Comparison of ENCODE assay signal across 18 mouse cellular contexts in genomic region chr7:117388284-117388988, GRCm38 (mm10).
"Had no signal": no experiment of that assay in that cellular context is flagged by ENCODE, and none has a peak within 500 bp of the region (broad histone marks: within the 10 kb centered on the region; RNA-seq: fewer than 3 reads in every experiment).

No protein-coding gene starts in this region.

- DNase-seq: kidney, postnatal 4 days; left cerebral cortex, postnatal 4 days; lung, embryonic 14.5 days; lung, postnatal 10 days; lung, postnatal 4 days; retina, postnatal 1 day; right cerebral cortex, postnatal 4 days; spleen, adult 18-20 months; thymus, adult 18-20 months; thymus, postnatal 4 days had no signal

- H3K27ac ChIP-seq: kidney, postnatal 0 days; layer of hippocampus, adult 2 months; limb, embryonic 13.5 days; liver, embryonic 15.5 days; midbrain, embryonic 12.5 days; neural tube, embryonic 13.5 days had no signal

- H3K4me2 ChIP-seq: limb, embryonic 13.5 days; liver, embryonic 15.5 days; lung, embryonic 14.5 days; midbrain, embryonic 12.5 days; neural tube, embryonic 13.5 days had no signal

- H3K4me3 ChIP-seq: layer of hippocampus, adult 2 months; limb, embryonic 13.5 days; liver, embryonic 15.5 days; megakaryocyte, embryonic 14.5 days; midbrain, embryonic 12.5 days; neural tube, embryonic 13.5 days had no signal

- H3K36me3 ChIP-seq: liver, embryonic 15.5 days; midbrain, embryonic 12.5 days; neural tube, embryonic 13.5 days had no signal

- ATAC-seq: midbrain, embryonic 16.5 days had no signal

- H3K9ac ChIP-seq: limb, embryonic 13.5 days; liver, embryonic 15.5 days; lung, embryonic 14.5 days; midbrain, embryonic 12.5 days; neural tube, embryonic 13.5 days had no signal

- H3K9me3 ChIP-seq: limb, embryonic 13.5 days; liver, embryonic 15.5 days; megakaryocyte, embryonic 14.5 days; midbrain, embryonic 12.5 days; neural tube, embryonic 13.5 days had no signal

- H3K27me3 ChIP-seq: limb, embryonic 13.5 days; midbrain, embryonic 12.5 days; neural tube, embryonic 13.5 days had no signal
